Mouse (Mus musculus) bone marrow macrophage, adult 2 months (primary cell): ENCODE results near the gene Vwa3a.

Source experiments
- CTCF ChIP-seq: IDR thresholded peaks from 2 replicates; pipeline ENCODE4 v1.5.1; 2012; ENCODE audit warnings: low read depth, mild to moderate bottlenecking, low read length, moderate library complexity
- POLR2A ChIP-seq: IDR thresholded peaks from 2 replicates; pipeline ENCODE4 v1.6.1; 2012; ENCODE audit warnings: mild to moderate bottlenecking, low read depth, low read length, borderline replicate concordance

DNA sequence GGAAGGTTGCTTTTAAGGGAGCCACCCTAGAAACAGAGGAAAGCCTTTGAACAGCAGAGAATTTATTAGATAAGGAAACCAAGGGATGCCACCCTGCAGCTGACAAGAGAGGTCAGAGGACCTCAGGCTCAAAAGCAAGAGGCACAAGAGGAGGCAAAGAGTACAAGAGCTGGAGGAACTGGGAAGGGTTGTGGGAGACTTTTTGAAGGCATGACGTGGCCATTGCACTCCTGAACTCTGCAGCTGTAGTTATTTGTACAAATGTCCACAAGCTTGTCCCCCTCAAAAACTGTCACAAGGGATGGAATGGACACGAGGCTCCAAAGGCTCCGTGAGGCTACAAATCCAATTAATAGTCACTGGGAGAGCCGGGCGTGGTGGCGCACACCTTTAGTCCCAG, 5.5 kb downstream of the Vwa3a start:
- no peak for TF ChIP-seq POLR2A
- no peak for TF ChIP-seq CTCF
